9 mouse cellular contexts compared by ENCODE assay signal in the genomic region with DNA sequence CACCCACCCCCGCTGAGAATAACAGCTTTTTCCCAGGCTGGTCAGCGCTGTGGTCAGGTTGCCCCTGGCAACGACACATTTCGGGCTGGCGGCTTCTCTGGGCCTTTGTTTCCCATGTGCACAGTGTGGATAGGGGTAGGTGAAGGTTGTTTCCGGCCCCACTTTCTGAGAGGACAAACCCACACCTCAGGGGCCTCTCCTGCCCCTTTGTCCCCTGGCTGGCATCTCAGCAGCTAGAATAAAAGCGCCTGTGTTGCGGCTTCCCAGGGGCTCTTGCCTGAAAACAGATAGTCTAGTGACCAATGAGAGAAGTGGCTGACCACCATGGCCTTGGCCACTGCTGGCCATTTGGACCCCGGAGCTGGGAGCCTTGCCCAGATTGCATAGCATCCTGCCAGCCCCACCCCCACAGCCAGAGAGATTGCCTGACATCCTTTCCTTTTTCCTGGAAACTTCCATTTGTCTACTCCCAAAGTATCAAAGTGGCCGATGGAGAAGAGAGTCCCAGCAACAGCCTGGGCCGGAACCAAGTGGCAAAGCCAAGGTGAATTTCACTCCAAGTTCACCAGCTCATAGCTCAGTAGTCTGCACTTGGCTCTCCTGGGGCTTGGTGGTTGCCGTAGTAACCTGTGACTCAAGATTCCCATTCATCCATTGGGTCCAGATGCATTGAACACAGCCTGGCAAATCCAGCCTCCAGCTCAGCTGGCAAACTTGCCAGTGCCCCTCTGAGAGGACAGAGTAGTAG.
DNase-seq lines count a peak whose midpoint lies in the region; ATAC-seq lines count a peak whose summit lies in the region.
"Had no signal": no experiment of that assay in that cellular context is flagged by ENCODE, and none has a peak within 500 bp of the region (broad histone marks: within the 10 kb centered on the region; RNA-seq: fewer than 3 reads in every experiment).

No protein-coding gene starts in this region.

- H3K36me3 ChIP-seq in kidney, embryonic 15.5 days: no peaks in the 10 kb centered on the region
- no peaks in the 10 kb centered on the region for H3K36me3 ChIP-seq in midbrain, embryonic 12.5 days

- H3K27me3 ChIP-seq in kidney, embryonic 15.5 days: no peaks in the 10 kb centered on the region
- no peaks in the 10 kb centered on the region for H3K27me3 ChIP-seq in midbrain, embryonic 12.5 days

- 59% methylated on average over 12 of the region's 12 CpGs for WGBS in kidney, embryonic 15.5 days
- WGBS in midbrain, embryonic 12.5 days: 27% methylated on average over 12 of the region's 12 CpGs

- no peak overlapping the region for H3K9ac ChIP-seq in kidney, embryonic 15.5 days
- H3K9ac ChIP-seq in midbrain, embryonic 12.5 days (replicated peaks): peak overlapping the region; percentile 39

- no peak for ATAC-seq in kidney, embryonic 15.5 days (replicated peaks; ENCODE audit: low FRiP score)
- peak; percentile 72 for ATAC-seq in frontal cortex, adult (ENCODE audit: low TSS enrichment)
- peak; percentile 68 for ATAC-seq in midbrain, embryonic 12.5 days (ENCODE audit: low FRiP score, low read depth)

- no peaks in the 10 kb centered on the region for H3K9me3 ChIP-seq in kidney, embryonic 15.5 days (replicated peaks)
- no peaks in the 10 kb centered on the region for H3K9me3 ChIP-seq in midbrain, embryonic 12.5 days

- peak; percentile 24 for DNase-seq in kidney, adult 9 months
- DNase-seq in adrenal gland, postnatal 36 days: peak; percentile 45 to 58
- peak; percentile 73 to 87 for DNase-seq in layer of hippocampus, postnatal 14 days (ENCODE audit: low spot score in 2 of 2)
- no peak for DNase-seq in urinary bladder, postnatal 14 days (ENCODE audit: low spot score)
- DNase-seq in thymus, postnatal 25 days: no peak

- H3K4me2 ChIP-seq in kidney, embryonic 15.5 days: no peak overlapping the region
- peak overlapping the region; percentile 28 for H3K4me2 ChIP-seq in midbrain, embryonic 12.5 days (replicated peaks)

- H3K4me3 ChIP-seq in kidney, embryonic 15.5 days (replicated peaks): no peak overlapping the region
- no peak overlapping the region for H3K4me3 ChIP-seq in midbrain, embryonic 12.5 days
- H3K4me3 ChIP-seq: erythroblast, embryonic 14.5 days had no signal

- peaks cover 20% of the 10 kb centered on the region for H3K4me1 ChIP-seq in kidney, embryonic 15.5 days
- peaks cover 24% of the 10 kb centered on the region for H3K4me1 ChIP-seq in midbrain, embryonic 12.5 days

- H3K27ac ChIP-seq in kidney, embryonic 15.5 days: no peak overlapping the region
- H3K27ac ChIP-seq in midbrain, embryonic 12.5 days (replicated peaks): peak overlapping the region; percentile 67

Comparison
In these comparisons a context has a peak if more than half of its experiments do, and no peak if none do; other contexts are left out.
1. DNase-seq: peak in kidney, adult 9 months (single experiment), adrenal gland, postnatal 36 days (2 of 2) and layer of hippocampus, postnatal 14 days (2 of 2); none in urinary bladder, postnatal 14 days (single experiment) and thymus, postnatal 25 days (single experiment).